Mouse (Mus musculus) liver, embryonic 16.5 days (tissue): Measurements from ENCODE around the gene Rnf2. TPM values are rescaled to one million over a fixed set of nuclear protein-coding genes. Genes with fewer than 3 reads are reported as not detected.

ENCODE experiments used
- ATAC-seq: fragments of 200-750 bp; cut with Nextera tagmentation; 2 replicates; pipeline ENCODE4 v1.8.0; 2017; ENCODE audit warnings: low read depth, mild to moderate bottlenecking, moderate number of reproducible peaks, moderate library complexity
- H3K27ac ChIP-seq: fragments of 300-500 bp; sonication (generic); 2 replicates; pipeline ENCODE4 v1.5.1; 2014; ENCODE audit warnings: mild to moderate bottlenecking, low read length
- H3K27me3 ChIP-seq: fragments of 300-500 bp; sonication (generic); 2 replicates; pipeline ENCODE4 v1.6.1; 2014; ENCODE audit warnings: low read depth, low read length, mixed read lengths; ENCODE audit not compliant: control insufficient read depth, insufficient read depth
- H3K36me3 ChIP-seq: fragments of 300-500 bp; sonication (generic); 2 replicates; pipeline ENCODE4 v1.6.1; 2014; ENCODE audit warnings: mild to moderate bottlenecking; ENCODE audit not compliant: control insufficient read depth, insufficient read depth
- H3K4me1 ChIP-seq: fragments of 300-500 bp; sonication (generic); 2 replicates; pipeline ENCODE4 v1.6.1; 2014; ENCODE audit warnings: low read depth, low read length, mixed read lengths; ENCODE audit not compliant: control insufficient read depth
- H3K4me2 ChIP-seq: fragments of 300-500 bp; sonication (generic); 2 replicates; pipeline ENCODE4 v1.6.1; 2014; ENCODE audit warnings: low read depth, low read length, mixed read lengths
- H3K4me3 ChIP-seq: fragments of 300-500 bp; sonication (generic); 2 replicates; pipeline ENCODE4 v1.5.1; 2014; ENCODE audit warnings: low read depth, mild to moderate bottlenecking, low read length
- H3K9ac ChIP-seq: fragments of 300-500 bp; sonication (generic); 2 replicates; pipeline ENCODE4 v1.6.1; 2014; ENCODE audit warnings: low read depth, low read length
- H3K9me3 ChIP-seq: fragments of 300-500 bp; sonication (generic); replicated peaks from 2 replicates; pipeline ENCODE4 v1.6.1; 2016; ENCODE audit warnings: low read length; ENCODE audit not compliant: control insufficient read depth
- WGBS: fragments of 180-500 bp; shearing (Covaris S2); extraction: QIAGEN DNeasy Blood & Tissue Kit; methylation state at CpG from one replicate; pipeline ENCODE4 v1.1.7; 2014; ENCODE audit not compliant: insufficient replicate concordance; 5-methylcytosine and 5-hydroxymethylcytosine counted together
- polyA plus RNA-seq: library from polyadenylated mRNA; unstranded; fragments of >200 nt; fragmentation: Nextera tagmentation; extraction: Ambion mirVana; gene quantifications from 2 replicates; pipeline ENCODE4 v1.2.1, GENCODE M21; 2015

The Rnf2 gene
- polyA plus RNA-seq, 1 experiment from 2014 or later = 19.1 TPM

- Histone ChIP-seq H3K4me2 (no peak overlapping the region), H3K4me1 (no peaks in the 10 kb centered on the region), H3K27me3 (no peaks in the 10 kb centered on the region), H3K36me3 (peaks cover 3% of the 10 kb centered on the region), H3K4me3 (no peak overlapping the region), H3K9ac (no peak overlapping the region), H3K9me3 (no peaks in the 10 kb centered on the region), H3K27ac (no peak overlapping the region)
- WGBS = 57% methylated on average over 4 of the region's 4 CpGs
- no peak for ATAC-seq
Measured at GRCm38 (mm10) chr1:151464914-151465313, 35.8 kb downstream of the Rnf2 start.

GRCm38 (mm10) chr1:151461265-151461664 lies 39.5 kb downstream of the Rnf2 start:
- no peak overlapping the region for H3K4me3 ChIP-seq
- H3K27ac ChIP-seq = no peak overlapping the region
- ATAC-seq = no peak
- H3K36me3 ChIP-seq = peaks cover 9% of the 10 kb centered on the region
- 86% methylated on average over 9 of the region's 9 CpGs for WGBS
- no peak overlapping the region for H3K4me2 ChIP-seq
- H3K9me3 ChIP-seq = no peaks in the 10 kb centered on the region
- H3K4me1 ChIP-seq = no peaks in the 10 kb centered on the region
- H3K9ac ChIP-seq = no peak overlapping the region
- no peaks in the 10 kb centered on the region for H3K27me3 ChIP-seq

GRCm38 (mm10) chr1:151457087-151457486 lies 43.7 kb downstream of the Rnf2 start:
- no peaks in the 10 kb centered on the region for H3K4me1 ChIP-seq
- no peaks in the 10 kb centered on the region for H3K27me3 ChIP-seq
- H3K9ac ChIP-seq = no peak overlapping the region
- H3K36me3 ChIP-seq = peaks cover 23% of the 10 kb centered on the region
- H3K9me3 ChIP-seq = no peaks in the 10 kb centered on the region
- ATAC-seq = no peak
- H3K27ac ChIP-seq = no peak overlapping the region
- no peak overlapping the region for H3K4me3 ChIP-seq
- H3K4me2 ChIP-seq = no peak overlapping the region
- WGBS = 23% methylated on average over 5 of the region's 5 CpGs

GRCm38 (mm10) chr1:151451946-151452345 lies 48.8 kb downstream of the Rnf2 start:
- no peaks in the 10 kb centered on the region for H3K9me3 ChIP-seq
- H3K4me2 ChIP-seq = no peak overlapping the region
- no peak for ATAC-seq
- H3K9ac ChIP-seq = no peak overlapping the region
- H3K4me1 ChIP-seq = no peaks in the 10 kb centered on the region
- peaks cover 31% of the 10 kb centered on the region for H3K36me3 ChIP-seq
- no peaks in the 10 kb centered on the region for H3K27me3 ChIP-seq
- 91% methylated on average over 11 of the region's 11 CpGs for WGBS
- no peak overlapping the region for H3K4me3 ChIP-seq
- no peak overlapping the region for H3K27ac ChIP-seq

- Histone ChIP-seq H3K27me3 (no peaks in the 10 kb centered on the region), H3K27ac (no peak overlapping the region), H3K4me1 (no peaks in the 10 kb centered on the region), H3K9me3 (no peaks in the 10 kb centered on the region), H3K9ac (no peak overlapping the region), H3K36me3 (peaks cover 34% of the 10 kb centered on the region), H3K4me3 (no peak overlapping the region), H3K4me2 (no peak overlapping the region)
- 76% methylated on average over 1 of the region's 2 CpGs for WGBS
- ATAC-seq = no peak
Measured at GRCm38 (mm10) chr1:151450851-151451250, 49.9 kb downstream of the Rnf2 start.

GRCm38 (mm10) chr1:151449866-151450265 lies 50.9 kb downstream of the Rnf2 start:
- no peak overlapping the region for H3K9ac ChIP-seq
- no peak for ATAC-seq
- no peak overlapping the region for H3K4me2 ChIP-seq
- H3K4me3 ChIP-seq = no peak overlapping the region
- no peaks in the 10 kb centered on the region for H3K4me1 ChIP-seq
- H3K27ac ChIP-seq = no peak overlapping the region
- no peaks in the 10 kb centered on the region for H3K27me3 ChIP-seq
- WGBS = 86% methylated on average over 10 of the region's 10 CpGs
- peaks cover 44% of the 10 kb centered on the region for H3K36me3 ChIP-seq
- H3K9me3 ChIP-seq = no peaks in the 10 kb centered on the region

GRCm38 (mm10) chr1:151435431-151435830 lies 65.3 kb downstream of the Rnf2 start:
- H3K4me1 ChIP-seq = no peaks in the 10 kb centered on the region
- WGBS = 80% methylated on average over 6 of the region's 6 CpGs
- no peak overlapping the region for H3K4me3 ChIP-seq
- ATAC-seq = no peak
- no peak overlapping the region for H3K4me2 ChIP-seq
- peaks cover 26% of the 10 kb centered on the region for H3K36me3 ChIP-seq
- H3K9ac ChIP-seq = no peak overlapping the region
- no peaks in the 10 kb centered on the region for H3K27me3 ChIP-seq
- no peaks in the 10 kb centered on the region for H3K9me3 ChIP-seq
- no peak overlapping the region for H3K27ac ChIP-seq

GRCm38 (mm10) chr1:151429316-151429715 lies 71.4 kb downstream of the Rnf2 start:
- peaks cover 3% of the 10 kb centered on the region for H3K36me3 ChIP-seq
- no peaks in the 10 kb centered on the region for H3K27me3 ChIP-seq
- H3K4me2 ChIP-seq = peak overlapping the region; percentile 78
- peak overlapping the region; percentile 95 for H3K9ac ChIP-seq
- H3K4me1 ChIP-seq = peaks cover 15% of the 10 kb centered on the region
- no peak for ATAC-seq
- 33% methylated on average over 9 of the region's 9 CpGs for WGBS
- peak overlapping the region; percentile 96 for H3K27ac ChIP-seq
- peak overlapping the region; percentile 88 for H3K4me3 ChIP-seq
- H3K9me3 ChIP-seq = no peaks in the 10 kb centered on the region

- ATAC-seq = peak; percentile 98
- H3K36me3 ChIP-seq = no peaks in the 10 kb centered on the region; the same call in 1 of the 2 replicates
- H3K27me3 ChIP-seq = no peaks in the 10 kb centered on the region
- H3K9ac ChIP-seq = peak within 1 kb of the TSS; percentile 95
- H3K4me3 ChIP-seq = peak within 1 kb of the TSS; percentile 88
- peaks cover 15% of the 10 kb centered on the region for H3K4me1 ChIP-seq
- WGBS = under 1% methylated on average over 74 of the region's 74 CpGs
- peak within 1 kb of the TSS; percentile 78 for H3K4me2 ChIP-seq
- H3K9me3 ChIP-seq = no peaks in the 10 kb centered on the region
- peak within 1 kb of the TSS; percentile 96 for H3K27ac ChIP-seq
Measured at GRCm38 (mm10) chr1:151428263-151429221, 72.2 kb downstream of the Rnf2 start, which contains the start of the genes Swt1 and Trmt1l. TSS of gene Swt1 (minus strand) at chr1:151428455. TSS of gene Trmt1l (plus strand) at chr1:151428542.
